Comparison of ENCODE assay signal across 9 mouse cellular contexts in genomic region chr1:134745648-134746047, GRCm38 (mm10).
A peak's percentile ranks its signal among the peaks of the same experiment; 100 is the strongest.
DNase-seq lines count a peak whose midpoint lies in the region; ATAC-seq and TF ChIP-seq lines count a peak whose summit lies in the region.
"Had no signal": no experiment of that assay in that cellular context is flagged by ENCODE, and none has a peak within 500 bp of the region (broad histone marks: within the 10 kb centered on the region; RNA-seq: fewer than 3 reads in every experiment).

No protein-coding gene starts in this region.

- no peaks in the 10 kb centered on the region for H3K79me3 ChIP-seq in C2C12 (ENCODE audit: low read depth)

- H3ac ChIP-seq in C2C12 (ENCODE audit: control insufficient read depth, insufficient read length, low read depth): no peak overlapping the region

- DNase-seq in NIH3T3 (ENCODE audit: low read depth): peak; percentile 74
- DNase-seq in limb, embryonic 10.5 days (ENCODE audit: low spot score): peak; percentile 47
- no peak for DNase-seq in ovary, postnatal 36 days (ENCODE audit: low spot score)
- DNase-seq in left cerebral cortex, adult 11 months (ENCODE audit: low spot score): no peak
- DNase-seq in frontal cortex, postnatal 36 days (ENCODE audit: low spot score in 2 of 2): no peak

- no peaks in the 10 kb centered on the region for H3K9me3 ChIP-seq in intestine, postnatal 0 days (ENCODE audit: control insufficient read depth)
- no peaks in the 10 kb centered on the region for H3K9me3 ChIP-seq in intestine, embryonic 15.5 days
- H3K9me3 ChIP-seq in limb, embryonic 10.5 days (replicated peaks): no peaks in the 10 kb centered on the region
- H3K9me3 ChIP-seq: limb, embryonic 15.5 days had no signal

- ATAC-seq in intestine, postnatal 0 days: no peak
- ATAC-seq in intestine, embryonic 15.5 days: no peak

- 0 out of 2 replicates have a peak, but pooled peaks cover 5% of the 10 kb centered on the region for H3K4me1 ChIP-seq in intestine, postnatal 0 days (replicated peaks; ENCODE audit: control insufficient read depth, insufficient read depth, low read length)
- H3K4me1 ChIP-seq in intestine, embryonic 15.5 days (replicated peaks): peaks cover 18% of the 10 kb centered on the region
- peaks cover 7% of the 10 kb centered on the region for H3K4me1 ChIP-seq in limb, embryonic 10.5 days

- peak; percentile 69 for TF ChIP-seq CTCF in intestine, postnatal 0 days (IDR thresholded peaks at IDR 0.05; ENCODE audit: low read depth)
- TF ChIP-seq CTCF in C2C12 (IDR thresholded peaks at IDR 0.05; ENCODE audit: control insufficient read depth, insufficient read depth, insufficient read length): peak; percentile 12

- H3K27ac ChIP-seq in intestine, postnatal 0 days (ENCODE audit: low read depth, low read length): no peak overlapping the region
- H3K27ac ChIP-seq in intestine, embryonic 15.5 days: no peak overlapping the region
- H3K27ac ChIP-seq in limb, embryonic 10.5 days: no peak overlapping the region
- H3K27ac ChIP-seq: limb, embryonic 15.5 days had no signal

- no peaks in the 10 kb centered on the region for H3K36me3 ChIP-seq in intestine, postnatal 0 days (ENCODE audit: control insufficient read depth, insufficient read depth)
- no peaks in the 10 kb centered on the region for H3K36me3 ChIP-seq in intestine, embryonic 15.5 days
- no peaks in the 10 kb centered on the region for H3K36me3 ChIP-seq in C2C12 (ENCODE audit: control insufficient read depth, insufficient read depth)
- H3K36me3 ChIP-seq in limb, embryonic 10.5 days: no peaks in the 10 kb centered on the region
- H3K36me3 ChIP-seq: limb, embryonic 15.5 days had no signal

- H3K4me2 ChIP-seq in intestine, postnatal 0 days (replicated peaks; ENCODE audit: low read depth): no peak overlapping the region
- H3K4me2 ChIP-seq in intestine, embryonic 15.5 days (replicated peaks): no peak overlapping the region
- H3K4me2 ChIP-seq: limb, embryonic 15.5 days had no signal

- H3K27me3 ChIP-seq in intestine, postnatal 0 days (replicated peaks; ENCODE audit: control insufficient read depth, insufficient read depth, low read length): no peaks in the 10 kb centered on the region
- no peaks in the 10 kb centered on the region for H3K27me3 ChIP-seq in intestine, embryonic 15.5 days (replicated peaks)
- peaks cover 18% of the 10 kb centered on the region for H3K27me3 ChIP-seq in C2C12 (ENCODE audit: control insufficient read depth, insufficient read depth, insufficient read length)
- H3K27me3 ChIP-seq in limb, embryonic 10.5 days (ENCODE audit: low read depth, poor library complexity, severe bottlenecking): 0 out of 2 replicates have a peak, but pooled peaks cover 5% of the 10 kb centered on the region
- H3K27me3 ChIP-seq: limb, embryonic 15.5 days had no signal

- no peaks in the 10 kb centered on the region for H3K79me2 ChIP-seq in C2C12 (ENCODE audit: control insufficient read depth, insufficient read depth)

- 48% methylated on average over 6 of the region's 6 CpGs for WGBS in intestine, postnatal 0 days
- 46% methylated on average over 6 of the region's 6 CpGs for WGBS in intestine, embryonic 15.5 days
- 56% methylated on average over 6 of the region's 6 CpGs for WGBS in limb, embryonic 10.5 days

- no peak overlapping the region for H3K4me3 ChIP-seq in intestine, postnatal 0 days (ENCODE audit: low read depth, low read length)
- H3K4me3 ChIP-seq in intestine, embryonic 15.5 days (replicated peaks): no peak overlapping the region
- H3K4me3 ChIP-seq in C2C12 (ENCODE audit: insufficient read depth, poor library complexity, severe bottlenecking): no peak overlapping the region
- no peak overlapping the region for H3K4me3 ChIP-seq in limb, embryonic 10.5 days
- H3K4me3 ChIP-seq: limb, embryonic 15.5 days had no signal

- H3K9ac ChIP-seq in intestine, postnatal 0 days (ENCODE audit: low read depth, low read length): no peak overlapping the region
- no peak overlapping the region for H3K9ac ChIP-seq in intestine, embryonic 15.5 days
- H3K9ac ChIP-seq: limb, embryonic 15.5 days had no signal

TF ChIP-seq in C2C12, 6 proteins besides CTCF, POLR2A, EP300 and RAD21:
- TF ChIP-seq MYOG (IDR thresholded peaks at IDR 0.05; ENCODE audit: control insufficient read depth, extremely low read depth, insufficient read length): no peak
- no peak for TF ChIP-seq FOSL1 (IDR thresholded peaks at IDR 0.05; ENCODE audit: insufficient read depth, low read length, poor library complexity, severe bottlenecking)
- no peak for TF ChIP-seq USF1 (IDR thresholded peaks at IDR 0.05; ENCODE audit: low read depth)
- no peak for TF ChIP-seq MAX (IDR thresholded peaks at IDR 0.05)

Comparison
In these comparisons a context has a peak if more than half of its experiments do, and no peak if none do; other contexts are left out.
1. DNase-seq: peak in NIH3T3 (single experiment) and limb, embryonic 10.5 days (single experiment); none in ovary, postnatal 36 days (single experiment), left cerebral cortex, adult 11 months (single experiment) and frontal cortex, postnatal 36 days (0 of 2).